Mouse (Mus musculus): ENCODE measurements around the gene Ccdc186. TPM values are rescaled to one million over a fixed set of nuclear protein-coding genes. Genes with fewer than 3 reads are reported as not detected.

Gene Ccdc186
- total RNA-seq, 1 experiment = 16.3 TPM

DNA sequence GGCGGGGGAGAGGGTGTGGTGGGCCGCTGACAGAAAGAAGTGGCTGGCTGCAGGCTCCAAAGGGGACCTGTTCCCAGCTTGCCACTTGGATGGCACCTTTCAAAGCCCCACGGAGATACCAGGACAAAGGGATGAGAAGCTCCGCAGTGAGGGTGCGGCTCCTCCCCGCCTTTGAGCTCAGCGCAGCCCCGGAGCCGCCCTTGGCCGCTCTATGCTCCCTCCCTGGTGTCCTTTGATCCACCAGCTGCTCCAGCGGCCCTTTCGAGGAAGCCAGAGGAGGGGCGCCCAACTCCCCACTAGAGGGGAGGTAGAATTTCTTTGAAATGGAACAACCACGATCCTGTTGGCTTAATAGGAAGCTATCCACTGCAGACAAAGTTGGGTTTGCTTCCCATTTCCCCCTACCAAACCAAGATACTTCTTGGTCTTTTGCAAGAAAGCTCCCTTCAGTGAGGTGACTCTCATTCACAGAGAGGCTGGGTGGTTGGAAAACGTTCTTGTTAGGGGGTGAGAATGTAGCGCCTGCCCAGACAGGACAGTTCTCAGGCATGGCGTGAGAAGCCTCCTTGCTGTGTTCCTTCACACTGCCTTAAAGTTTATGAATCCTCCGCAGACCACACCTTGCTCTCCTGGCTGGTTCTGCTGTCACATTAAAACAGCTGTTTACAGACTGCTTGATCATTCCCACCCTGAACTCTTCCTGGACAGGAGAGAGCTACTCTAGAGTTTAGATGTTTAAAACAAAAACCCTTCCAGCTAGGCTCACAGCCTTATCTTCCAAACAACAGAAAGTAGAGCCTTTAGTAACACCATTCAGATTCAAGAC, 45.9 kb downstream of the Ccdc186 start:
- TF ChIP-seq MAFK (IDR thresholded peaks at IDR 0.05; ENCODE audit: insufficient read depth, low read depth, low read length) = no peak
- TF ChIP-seq ZNF384 (IDR thresholded peaks at IDR 0.05; ENCODE audit: low read depth, low read length) = no peak
- no peak for TF ChIP-seq HCFC1 (IDR thresholded peaks at IDR 0.05; ENCODE audit: borderline replicate concordance, insufficient read depth, low read length)
- TF ChIP-seq ZC3H11A (IDR thresholded peaks at IDR 0.05; ENCODE audit: borderline replicate concordance, low read depth, low read length) = no peak
- TF ChIP-seq CHD2 (IDR thresholded peaks at IDR 0.05; ENCODE audit: low read depth, low read length) = no peak
- H3K9me3 ChIP-seq (ENCODE audit: control insufficient read depth, insufficient read depth, low read depth, low read length) = no peaks in the 10 kb centered on the region
- DNase-seq (ENCODE audit: low read depth, low spot score) = peak; percentile 29
- no peaks in the 10 kb centered on the region for H3K36me3 ChIP-seq (ENCODE audit: control insufficient read depth, insufficient read depth, low read length, poor library complexity, severe bottlenecking)
- H3K4me3 ChIP-seq (ENCODE audit: insufficient read depth in 1 of 2, low read depth in 1 of 2, low read length in 2 of 2, poor library complexity in 1 of 2, severe bottlenecking in 1 of 2) = peak overlapping the region in 1 of 2 experiments; percentile 26; a peak in 1 of 4 replicates
- no peak overlapping the region for H3K9ac ChIP-seq (ENCODE audit: insufficient read depth, low read depth, low read length, poor library complexity, severe bottlenecking)
- in situ Hi-C loops (cut with MboI; ENCODE audit: low sequenced_read_pairs in 2 of 2, unreplicated experiment in 2 of 2) = no loop called here
- H3K4me1 ChIP-seq (ENCODE audit: control insufficient read depth in 2 of 2, insufficient read depth in 2 of 2, low read length in 2 of 2, poor library complexity in 1 of 2) = peaks cover 4 to 15% of the 10 kb centered on the region in 2 experiments; a peak in 3 of 4 replicates
- no peak overlapping the region for H3K27ac ChIP-seq (ENCODE audit: insufficient read depth, low read depth, low read length, poor library complexity, severe bottlenecking)

DNA sequence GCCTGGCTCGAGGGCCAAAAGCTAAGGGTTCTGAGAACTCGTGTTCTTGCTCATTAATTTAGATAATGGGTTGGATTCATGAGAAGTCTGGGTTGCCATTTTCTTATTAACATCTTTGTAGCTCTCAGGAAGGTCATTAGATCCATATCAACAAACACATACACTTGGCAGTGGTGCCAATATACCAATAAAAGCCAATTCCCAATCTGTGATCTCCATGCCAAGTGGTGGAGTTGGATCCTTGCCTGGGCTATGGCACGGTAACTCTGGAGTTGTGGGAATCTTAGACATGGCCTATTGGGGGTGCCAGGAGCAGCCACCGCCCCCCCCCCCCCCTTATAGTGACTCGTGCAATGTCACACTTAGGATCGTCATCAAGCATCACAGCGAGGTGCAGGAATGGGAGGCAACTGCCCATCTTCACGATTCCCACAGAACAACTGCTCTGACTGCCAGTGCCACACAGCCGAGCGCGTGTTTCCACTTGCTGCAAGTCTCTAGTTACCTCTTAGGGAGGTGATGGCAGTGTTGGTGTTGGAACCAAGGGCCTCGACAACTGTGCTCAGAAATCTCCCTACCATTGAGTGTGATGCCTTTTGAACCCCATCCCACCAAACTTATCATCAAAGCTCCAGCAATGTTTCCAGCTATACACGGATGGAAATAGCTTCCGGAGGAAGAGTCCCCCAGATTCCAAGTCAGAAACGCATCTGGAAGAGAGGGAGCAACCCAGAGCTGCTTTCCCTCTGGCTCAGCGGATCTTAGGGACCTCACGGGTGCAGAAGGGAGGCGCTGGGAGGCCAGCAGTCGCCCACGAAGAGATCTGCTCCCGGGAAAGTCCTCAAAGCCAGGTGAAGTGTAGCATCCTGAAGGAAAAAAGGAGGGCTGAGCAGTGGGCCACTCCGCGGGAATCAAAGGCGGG, 46.8 kb downstream of the Ccdc186 start:
- TF ChIP-seq ZC3H11A (IDR thresholded peaks at IDR 0.05; ENCODE audit: borderline replicate concordance, low read depth, low read length) (no peak), HCFC1 (IDR thresholded peaks at IDR 0.05; ENCODE audit: borderline replicate concordance, insufficient read depth, low read length) (no peak), ZNF384 (IDR thresholded peaks at IDR 0.05; ENCODE audit: low read depth, low read length) (no peak), MAFK (IDR thresholded peaks at IDR 0.05; ENCODE audit: insufficient read depth, low read depth, low read length) (no peak), CHD2 (IDR thresholded peaks at IDR 0.05; ENCODE audit: low read depth, low read length) (no peak)
- H3K9ac ChIP-seq (ENCODE audit: insufficient read depth, low read depth, low read length, poor library complexity, severe bottlenecking) = no peak overlapping the region

DNA sequence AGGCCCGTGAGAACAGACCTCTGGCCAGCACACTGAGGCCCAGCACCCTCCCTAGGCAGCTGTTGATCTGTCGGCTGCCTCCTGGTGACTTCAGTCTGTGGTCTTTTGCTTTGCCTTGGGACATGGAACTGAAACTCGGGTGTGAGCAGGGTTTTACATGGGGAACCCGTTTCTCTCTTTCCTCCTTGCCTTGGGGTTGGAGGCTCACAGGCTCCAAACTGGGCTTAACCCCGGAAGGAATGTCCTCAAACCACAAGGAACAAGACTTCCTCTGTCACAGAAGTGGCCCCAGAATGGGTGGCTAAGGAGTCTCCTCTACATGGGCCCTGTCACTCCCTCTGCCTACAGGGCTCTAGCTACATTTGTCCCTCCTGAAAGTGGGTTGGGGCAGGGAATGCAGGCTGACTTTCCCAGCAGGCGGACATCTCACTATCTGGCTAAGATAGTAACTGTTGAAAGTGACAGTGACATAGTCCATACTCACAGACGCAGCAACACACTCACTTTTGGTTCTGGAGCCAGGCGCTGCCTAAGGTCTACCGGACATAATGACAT, 47.5 kb downstream of the Ccdc186 start:
- no peaks in the 10 kb centered on the region for H3K36me3 ChIP-seq (ENCODE audit: control insufficient read depth, insufficient read depth, low read length, poor library complexity, severe bottlenecking)
- DNase-seq (ENCODE audit: low read depth, low spot score) = no peak
- H3K9me3 ChIP-seq (ENCODE audit: control insufficient read depth, insufficient read depth, low read depth, low read length) = no peaks in the 10 kb centered on the region
- in situ Hi-C loops (cut with MboI; ENCODE audit: low sequenced_read_pairs in 2 of 2, unreplicated experiment in 2 of 2) = no loop called here
- TF ChIP-seq ZC3H11A (IDR thresholded peaks at IDR 0.05; ENCODE audit: borderline replicate concordance, low read depth, low read length) (no peak), ZNF384 (IDR thresholded peaks at IDR 0.05; ENCODE audit: low read depth, low read length) (no peak), HCFC1 (IDR thresholded peaks at IDR 0.05; ENCODE audit: borderline replicate concordance, insufficient read depth, low read length) (no peak), CHD2 (IDR thresholded peaks at IDR 0.05; ENCODE audit: low read depth, low read length) (no peak), MAFK (IDR thresholded peaks at IDR 0.05; ENCODE audit: insufficient read depth, low read depth, low read length) (no peak)
- H3K9ac ChIP-seq (ENCODE audit: insufficient read depth, low read depth, low read length, poor library complexity, severe bottlenecking) = no peak overlapping the region
- H3K4me3 ChIP-seq (ENCODE audit: insufficient read depth in 1 of 2, low read depth in 1 of 2, low read length in 2 of 2, poor library complexity in 1 of 2, severe bottlenecking in 1 of 2) = no peak overlapping the region
- H3K27ac ChIP-seq (ENCODE audit: insufficient read depth, low read depth, low read length, poor library complexity, severe bottlenecking) = no peak overlapping the region
- peaks cover 4 to 15% of the 10 kb centered on the region in 2 experiments; a peak in 3 of 4 replicates for H3K4me1 ChIP-seq (ENCODE audit: control insufficient read depth in 2 of 2, insufficient read depth in 2 of 2, low read length in 2 of 2, poor library complexity in 1 of 2)

More for the DNA sequence above, 46.8 kb downstream of the Ccdc186 start:
- Histone ChIP-seq H3K27ac (ENCODE audit: insufficient read depth, low read depth, low read length, poor library complexity, severe bottlenecking) (no peak overlapping the region), H3K36me3 (ENCODE audit: control insufficient read depth, insufficient read depth, low read length, poor library complexity, severe bottlenecking) (no peaks in the 10 kb centered on the region), H3K4me1 (ENCODE audit: control insufficient read depth in 2 of 2, insufficient read depth in 2 of 2, low read length in 2 of 2, poor library complexity in 1 of 2) (peaks cover 4 to 15% of the 10 kb centered on the region in 2 experiments; a peak in 3 of 4 replicates), H3K4me3 (ENCODE audit: insufficient read depth in 1 of 2, low read depth in 1 of 2, low read length in 2 of 2, poor library complexity in 1 of 2, severe bottlenecking in 1 of 2) (no peak overlapping the region), H3K9me3 (ENCODE audit: control insufficient read depth, insufficient read depth, low read depth, low read length) (no peaks in the 10 kb centered on the region)
- in situ Hi-C loops (cut with MboI; ENCODE audit: low sequenced_read_pairs in 2 of 2, unreplicated experiment in 2 of 2) = no loop called here
- DNase-seq (ENCODE audit: low read depth, low spot score) = no peak

DNA sequence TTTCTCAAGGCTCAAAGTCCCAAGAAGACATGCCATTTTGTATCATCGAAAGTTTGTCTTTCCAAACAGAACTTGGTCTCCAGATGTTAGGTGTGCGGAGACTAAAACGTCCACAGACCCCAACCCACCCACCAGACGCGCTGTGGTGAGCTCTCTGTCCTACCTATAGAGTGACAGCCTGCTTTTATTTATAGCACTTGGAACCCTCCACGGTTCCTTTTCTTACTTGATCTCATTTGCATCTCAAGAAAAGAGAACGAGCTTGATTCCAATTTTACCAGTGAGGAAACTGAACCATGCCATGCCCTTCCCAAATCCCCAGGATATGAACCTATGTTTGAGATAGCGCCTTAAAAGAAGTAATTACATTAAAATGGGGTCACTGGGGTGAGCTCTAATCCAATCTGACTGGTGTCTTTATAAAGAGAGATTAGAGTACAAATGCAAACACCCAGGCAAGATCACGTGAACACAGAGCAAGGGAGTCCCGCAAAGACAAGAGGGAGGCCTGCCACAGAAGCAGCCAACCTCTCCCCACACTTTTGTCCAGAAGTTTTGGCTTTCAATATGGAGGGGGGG, 48.5 kb downstream of the Ccdc186 start:
- in situ Hi-C loops (cut with MboI; ENCODE audit: low sequenced_read_pairs in 2 of 2, unreplicated experiment in 2 of 2) = no loop called here
- no peaks in the 10 kb centered on the region for H3K9me3 ChIP-seq (ENCODE audit: control insufficient read depth, insufficient read depth, low read depth, low read length)
- H3K36me3 ChIP-seq (ENCODE audit: control insufficient read depth, insufficient read depth, low read length, poor library complexity, severe bottlenecking) = no peaks in the 10 kb centered on the region
- H3K4me1 ChIP-seq (ENCODE audit: control insufficient read depth in 2 of 2, insufficient read depth in 2 of 2, low read length in 2 of 2, poor library complexity in 1 of 2) = peaks cover 4 to 15% of the 10 kb centered on the region in 2 experiments; a peak in 3 of 4 replicates
- TF ChIP-seq MAFK (IDR thresholded peaks at IDR 0.05; ENCODE audit: insufficient read depth, low read depth, low read length) = no peak
- TF ChIP-seq ZNF384 (IDR thresholded peaks at IDR 0.05; ENCODE audit: low read depth, low read length) = no peak
- TF ChIP-seq CHD2 (IDR thresholded peaks at IDR 0.05; ENCODE audit: low read depth, low read length) = no peak
- TF ChIP-seq HCFC1 (IDR thresholded peaks at IDR 0.05; ENCODE audit: borderline replicate concordance, insufficient read depth, low read length) = no peak
- no peak for TF ChIP-seq ZC3H11A (IDR thresholded peaks at IDR 0.05; ENCODE audit: borderline replicate concordance, low read depth, low read length)
- H3K9ac ChIP-seq (ENCODE audit: insufficient read depth, low read depth, low read length, poor library complexity, severe bottlenecking) = no peak overlapping the region
- no peak overlapping the region for H3K27ac ChIP-seq (ENCODE audit: insufficient read depth, low read depth, low read length, poor library complexity, severe bottlenecking)
- H3K4me3 ChIP-seq (ENCODE audit: insufficient read depth in 1 of 2, low read depth in 1 of 2, low read length in 2 of 2, poor library complexity in 1 of 2, severe bottlenecking in 1 of 2) = no peak overlapping the region
- DNase-seq (ENCODE audit: low read depth, low spot score) = no peak
